Mouse (Mus musculus): ENCODE results near the gene Fam171a1. TPM values are rescaled to one million over a fixed set of nuclear protein-coding genes. Genes with fewer than 3 reads are reported as not detected.

Gene Fam171a1
- polyA plus RNA-seq, 1 experiment from 2014 or later = 32.9 TPM

DNA sequence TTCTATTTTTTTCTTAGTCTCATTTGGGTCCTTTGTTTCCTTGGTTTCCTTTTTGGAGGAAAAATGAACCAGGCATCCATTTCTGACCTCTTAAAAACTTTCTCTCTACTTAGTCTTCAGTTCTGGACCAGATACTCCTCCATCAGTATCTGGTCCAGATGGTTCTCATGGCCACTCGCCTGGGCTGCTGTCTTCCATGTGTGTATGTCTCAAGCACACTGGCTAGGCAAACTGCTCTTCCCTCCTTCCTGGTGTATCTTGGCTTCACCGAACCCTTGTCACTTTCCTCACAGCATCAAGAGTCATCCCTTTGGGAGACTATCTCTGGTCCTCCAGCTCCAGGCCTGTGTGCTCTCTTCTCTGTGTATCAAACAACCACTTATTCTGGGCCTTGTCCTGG, 25.0 kb downstream of the Fam171a1 start:
- Histone ChIP-seq H3K9ac (no peak overlapping the region), H3K27me3 (no peaks in the 10 kb centered on the region), H3K4me1 (peaks cover 20% of the 10 kb centered on the region), H3K36me3 (no peaks in the 10 kb centered on the region), H3K4me3 (no peak overlapping the region), H3K9me3 (no peaks in the 10 kb centered on the region), H3K4me2 (no peak overlapping the region), H3K27ac (no peak overlapping the region)
- no peak for ATAC-seq (ENCODE audit: insufficient number of reproducible peaks, low FRiP score, low TSS enrichment, low read depth)
- WGBS = 80% methylated on average over 2 of the region's 2 CpGs

DNA sequence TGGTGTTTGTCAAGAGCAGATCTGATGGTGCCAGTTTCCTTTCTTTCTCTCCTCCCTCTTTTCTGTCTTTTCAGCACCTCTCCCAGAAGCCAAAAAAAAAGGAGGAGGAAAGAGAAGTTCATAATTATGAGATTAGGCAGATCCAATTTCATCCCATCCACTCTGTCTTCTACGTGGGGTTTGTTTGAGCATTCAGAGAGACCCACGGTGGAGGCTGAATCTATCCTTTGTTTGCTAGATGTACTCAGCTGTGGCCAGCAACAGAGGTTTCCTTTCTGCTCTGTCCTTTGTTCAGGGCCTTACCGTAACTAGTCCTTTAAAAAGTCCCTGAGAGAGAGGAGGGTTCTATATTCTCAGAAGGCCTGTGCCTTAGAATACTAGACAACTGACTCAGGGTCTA, 25.6 kb downstream of the Fam171a1 start:
- WGBS = 43% methylated on average over 3 of the region's 3 CpGs
- Histone ChIP-seq H3K27me3 (no peaks in the 10 kb centered on the region), H3K36me3 (no peaks in the 10 kb centered on the region), H3K4me2 (no peak overlapping the region), H3K9me3 (no peaks in the 10 kb centered on the region), H3K27ac (no peak overlapping the region), H3K9ac (no peak overlapping the region), H3K4me1 (peaks cover 23% of the 10 kb centered on the region), H3K4me3 (no peak overlapping the region)
- no peak for ATAC-seq (ENCODE audit: insufficient number of reproducible peaks, low FRiP score, low TSS enrichment, low read depth)

DNA sequence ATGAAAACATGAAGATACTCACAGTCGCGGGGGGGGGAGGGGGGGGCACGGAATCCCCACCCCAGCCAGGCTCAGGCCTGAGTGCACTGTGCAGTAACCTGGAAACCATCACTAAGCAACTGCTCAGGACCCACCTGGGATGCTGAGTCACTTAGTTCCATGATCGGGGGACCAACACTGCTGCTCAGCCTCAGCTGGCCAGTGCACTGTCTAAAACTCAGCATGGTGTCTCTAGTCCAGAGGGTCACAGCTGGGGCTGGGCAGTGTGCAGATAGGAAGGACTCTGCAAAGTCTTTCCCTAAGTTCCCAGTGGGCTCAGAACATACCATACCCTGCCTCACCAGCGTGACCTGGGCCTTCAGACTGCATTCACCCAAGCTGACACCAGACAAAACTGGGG, 26.6 kb downstream of the Fam171a1 start:
- Histone ChIP-seq H3K36me3 (no peaks in the 10 kb centered on the region), H3K9me3 (no peaks in the 10 kb centered on the region), H3K4me1 (peaks cover 16% of the 10 kb centered on the region), H3K27ac (no peak overlapping the region), H3K9ac (no peak overlapping the region), H3K27me3 (no peaks in the 10 kb centered on the region), H3K4me3 (no peak overlapping the region), H3K4me2 (no peak overlapping the region)
- ATAC-seq (ENCODE audit: insufficient number of reproducible peaks, low FRiP score, low TSS enrichment, low read depth) = no peak
- WGBS = 71% methylated on average over 5 of the region's 5 CpGs

DNA sequence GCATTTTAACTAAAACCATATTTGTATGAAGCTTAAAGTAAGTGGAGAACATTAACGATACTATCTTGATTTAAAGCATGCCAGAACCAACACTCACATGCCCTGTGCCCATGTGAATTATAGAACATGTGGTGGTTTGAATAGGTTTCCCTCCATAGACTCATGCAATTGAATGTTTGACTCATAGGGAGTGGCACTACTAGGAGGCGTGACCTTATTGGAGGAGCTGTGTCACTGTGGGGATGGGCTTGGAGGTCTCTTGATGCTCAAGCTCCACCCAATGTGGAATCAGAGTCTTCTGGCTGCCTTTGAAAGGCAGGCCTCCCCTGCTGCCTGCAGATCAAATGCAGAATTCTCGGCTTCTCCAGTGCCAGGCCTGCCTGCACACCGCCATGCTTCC, 27.8 kb downstream of the Fam171a1 start:
- no peak for ATAC-seq (ENCODE audit: insufficient number of reproducible peaks, low FRiP score, low TSS enrichment, low read depth)
- Histone ChIP-seq H3K9ac (no peak overlapping the region), H3K4me3 (no peak overlapping the region), H3K36me3 (no peaks in the 10 kb centered on the region), H3K4me2 (no peak overlapping the region), H3K27ac (no peak overlapping the region), H3K27me3 (no peaks in the 10 kb centered on the region), H3K4me1 (peaks cover 15% of the 10 kb centered on the region), H3K9me3 (no peaks in the 10 kb centered on the region)
- 82% methylated on average over 4 of the region's 4 CpGs for WGBS

DNA sequence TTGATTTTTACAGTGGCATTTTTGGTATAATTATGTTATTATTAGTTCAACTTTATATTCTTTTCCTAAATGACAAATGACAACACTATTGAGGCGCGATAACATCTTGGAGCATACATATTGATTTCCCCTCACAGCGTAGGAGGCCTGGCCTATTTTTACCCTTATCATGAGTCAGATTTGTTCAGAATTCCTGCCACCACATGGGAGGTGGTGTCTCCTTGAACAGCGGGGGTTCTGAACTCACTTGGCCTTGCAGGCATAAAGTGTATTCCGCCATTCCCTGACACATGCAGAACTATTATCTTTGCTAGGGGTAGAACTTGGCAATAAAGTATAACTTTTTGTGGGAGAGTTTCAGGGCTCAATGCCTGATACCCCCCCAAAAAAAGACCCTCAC, 30.3 kb downstream of the Fam171a1 start:
- no peak overlapping the region for H3K4me3 ChIP-seq
- peaks cover 4% of the 10 kb centered on the region for H3K4me1 ChIP-seq
- H3K9ac ChIP-seq = no peak overlapping the region
- no peak for ATAC-seq (ENCODE audit: insufficient number of reproducible peaks, low FRiP score, low TSS enrichment, low read depth)
- no peaks in the 10 kb centered on the region for H3K27me3 ChIP-seq
- no peaks in the 10 kb centered on the region for H3K9me3 ChIP-seq
- 95% methylated on average over 5 of the region's 5 CpGs for WGBS
- H3K36me3 ChIP-seq = no peaks in the 10 kb centered on the region
- H3K4me2 ChIP-seq = no peak overlapping the region
- no peak overlapping the region for H3K27ac ChIP-seq

DNA sequence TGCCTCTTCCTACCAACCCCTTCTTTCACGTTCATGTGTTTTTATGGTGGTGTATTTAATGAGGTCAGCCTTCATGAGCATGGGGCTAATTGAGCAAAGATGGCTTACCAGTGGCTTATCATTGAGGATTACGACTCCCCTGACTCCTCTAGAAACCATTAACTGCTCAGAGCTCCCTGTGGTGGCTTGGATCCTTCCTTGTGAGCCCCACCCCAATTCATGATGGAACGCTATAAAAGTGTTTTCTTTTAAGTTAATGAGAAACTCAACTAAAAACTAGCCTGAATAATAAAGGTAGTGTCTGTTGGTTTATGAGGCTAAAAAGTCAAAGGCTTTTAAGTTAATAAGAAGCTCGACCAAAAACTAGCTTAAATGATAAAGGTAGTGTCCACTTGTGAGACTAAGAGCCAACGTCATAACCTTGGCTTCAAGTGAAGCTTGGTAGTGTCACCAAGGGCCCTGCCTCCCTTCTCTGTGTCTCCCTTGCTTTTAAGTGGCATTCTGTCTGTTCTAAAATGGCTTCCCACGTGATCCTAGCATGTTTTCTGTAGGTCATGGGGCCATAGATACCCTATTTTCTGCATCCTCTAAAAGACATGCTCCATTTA, 33.6 kb downstream of the Fam171a1 start:
- WGBS = 53% methylated on average over 6 of the region's 6 CpGs
- H3K27ac ChIP-seq = no peak overlapping the region
- no peak overlapping the region for H3K9ac ChIP-seq
- peaks cover 6% of the 10 kb centered on the region; the same call in 1 of the 2 replicates for H3K4me1 ChIP-seq
- H3K27me3 ChIP-seq = no peaks in the 10 kb centered on the region
- H3K4me2 ChIP-seq = no peak overlapping the region
- H3K4me3 ChIP-seq = no peak overlapping the region
- no peaks in the 10 kb centered on the region for H3K36me3 ChIP-seq
- H3K9me3 ChIP-seq = no peaks in the 10 kb centered on the region
- no peak for ATAC-seq (ENCODE audit: insufficient number of reproducible peaks, low FRiP score, low TSS enrichment, low read depth)

DNA sequence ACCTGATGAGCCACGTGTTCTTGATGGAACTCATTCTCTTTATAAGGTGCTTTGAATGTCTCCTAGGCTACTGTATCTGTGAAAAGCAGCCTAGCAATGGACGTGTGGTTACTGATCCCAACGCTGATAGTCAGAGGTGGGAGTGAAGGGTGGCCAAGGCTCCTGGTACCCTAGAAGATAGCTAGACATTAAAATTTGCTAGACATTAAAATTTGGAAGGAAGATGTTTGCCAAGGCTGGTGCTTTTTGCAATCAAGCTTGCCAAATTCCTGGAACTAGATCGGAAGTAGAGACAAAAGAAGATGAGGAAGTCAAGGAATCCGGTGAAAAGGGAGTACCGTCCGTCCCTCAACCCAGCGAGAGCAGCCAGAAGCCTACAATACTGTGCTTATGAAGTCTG, 34.7 kb downstream of the Fam171a1 start:
- Histone ChIP-seq H3K36me3 (no peaks in the 10 kb centered on the region), H3K4me3 (no peak overlapping the region), H3K27me3 (no peaks in the 10 kb centered on the region), H3K9me3 (no peaks in the 10 kb centered on the region), H3K4me1 (peaks cover 14% of the 10 kb centered on the region; the same call in 1 of the 2 replicates), H3K9ac (no peak overlapping the region), H3K4me2 (no peak overlapping the region), H3K27ac (no peak overlapping the region)
- WGBS = 89% methylated on average over 8 of the region's 8 CpGs
- no peak for ATAC-seq (ENCODE audit: insufficient number of reproducible peaks, low FRiP score, low TSS enrichment, low read depth)

DNA sequence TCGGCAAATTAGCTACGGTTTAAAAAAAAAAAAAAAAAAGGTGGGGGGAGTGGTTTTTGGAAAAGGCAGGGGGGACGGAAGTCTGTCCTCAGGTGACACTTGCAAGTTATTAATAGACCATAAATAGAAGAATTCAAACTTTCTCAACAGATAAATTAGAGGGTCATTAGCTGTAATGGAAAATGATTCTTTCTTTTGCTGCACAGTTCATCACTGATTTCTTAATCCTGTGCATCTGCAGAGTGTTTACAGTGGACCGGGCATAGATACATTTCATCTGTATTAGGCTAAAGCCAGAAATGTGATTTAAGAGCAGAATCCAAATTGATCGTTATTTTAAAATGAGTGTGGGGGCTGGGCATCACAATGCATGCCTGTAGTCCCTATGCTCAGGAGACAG, 36.3 kb downstream of the Fam171a1 start:
- WGBS = 44% methylated on average over 5 of the region's 5 CpGs
- Histone ChIP-seq H3K4me1 (peaks cover 14% of the 10 kb centered on the region; the same call in 1 of the 2 replicates), H3K27ac (no peak overlapping the region), H3K9me3 (no peaks in the 10 kb centered on the region), H3K4me2 (no peak overlapping the region), H3K36me3 (no peaks in the 10 kb centered on the region), H3K4me3 (no peak overlapping the region), H3K27me3 (no peaks in the 10 kb centered on the region), H3K9ac (no peak overlapping the region)
- ATAC-seq (ENCODE audit: insufficient number of reproducible peaks, low FRiP score, low TSS enrichment, low read depth) = no peak

DNA sequence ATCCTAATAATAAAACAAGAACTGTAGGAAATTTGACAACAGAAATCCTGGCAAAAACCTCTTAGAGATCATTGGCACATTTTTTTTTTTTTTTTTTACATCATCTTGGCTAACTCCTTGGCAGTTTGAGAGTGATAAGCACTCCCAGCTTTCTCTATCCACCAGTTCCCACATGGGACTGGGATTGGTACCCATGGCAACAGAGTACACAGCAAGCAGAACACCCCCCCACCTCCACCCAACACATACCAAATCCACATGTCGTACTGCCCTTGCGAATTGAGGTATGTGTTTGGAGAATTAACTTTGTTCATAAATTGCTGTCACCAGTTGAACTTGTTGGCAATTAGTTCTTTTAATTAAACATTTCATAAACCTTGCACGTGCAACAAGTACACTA, 37.3 kb downstream of the Fam171a1 start:
- no peak for ATAC-seq (ENCODE audit: insufficient number of reproducible peaks, low FRiP score, low TSS enrichment, low read depth)
- no peak overlapping the region for H3K4me3 ChIP-seq
- H3K27me3 ChIP-seq = no peaks in the 10 kb centered on the region
- 35% methylated on average over 3 of the region's 3 CpGs for WGBS
- no peak overlapping the region for H3K9ac ChIP-seq
- H3K4me2 ChIP-seq = no peak overlapping the region
- no peaks in the 10 kb centered on the region for H3K36me3 ChIP-seq
- no peak overlapping the region for H3K27ac ChIP-seq
- peaks cover 18% of the 10 kb centered on the region for H3K4me1 ChIP-seq
- no peaks in the 10 kb centered on the region for H3K9me3 ChIP-seq

DNA sequence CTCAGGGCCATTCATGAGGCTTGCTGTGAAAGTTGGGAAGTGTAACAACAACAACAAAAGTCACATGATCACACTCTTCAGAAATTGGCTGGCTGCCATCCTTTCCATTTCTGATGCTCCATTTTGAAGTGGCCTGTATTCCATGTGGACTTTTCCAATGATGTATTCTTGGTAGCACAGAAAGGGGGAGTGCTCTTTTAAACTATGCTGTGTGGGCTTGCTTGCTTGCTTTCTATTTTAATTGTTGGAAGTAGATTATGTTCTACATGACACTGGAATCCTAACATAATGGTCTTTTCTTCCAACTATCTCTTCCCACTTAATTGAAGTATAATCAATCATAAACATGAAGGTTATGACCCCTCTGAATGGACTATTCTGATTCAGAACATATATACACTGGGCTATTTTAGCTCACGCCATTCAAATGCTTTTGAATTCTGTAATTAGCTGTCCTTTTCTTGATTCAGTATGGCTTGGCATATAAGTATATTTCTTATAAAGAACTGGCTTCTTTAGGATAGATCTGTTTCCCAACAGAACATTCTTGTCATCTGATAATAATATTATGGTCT, 40.2 kb downstream of the Fam171a1 start:
- no peak for ATAC-seq (ENCODE audit: insufficient number of reproducible peaks, low FRiP score, low TSS enrichment, low read depth)
- H3K9me3 ChIP-seq = no peaks in the 10 kb centered on the region
- H3K27ac ChIP-seq = no peak overlapping the region
- no peaks in the 10 kb centered on the region for H3K36me3 ChIP-seq
- H3K4me1 ChIP-seq = peaks cover 36% of the 10 kb centered on the region
- H3K9ac ChIP-seq = no peak overlapping the region
- no peak overlapping the region for H3K4me3 ChIP-seq
- H3K4me2 ChIP-seq = no peak overlapping the region
- no peaks in the 10 kb centered on the region for H3K27me3 ChIP-seq
- WGBS = 86% methylated on average over 1 of the region's 1 CpGs

DNA sequence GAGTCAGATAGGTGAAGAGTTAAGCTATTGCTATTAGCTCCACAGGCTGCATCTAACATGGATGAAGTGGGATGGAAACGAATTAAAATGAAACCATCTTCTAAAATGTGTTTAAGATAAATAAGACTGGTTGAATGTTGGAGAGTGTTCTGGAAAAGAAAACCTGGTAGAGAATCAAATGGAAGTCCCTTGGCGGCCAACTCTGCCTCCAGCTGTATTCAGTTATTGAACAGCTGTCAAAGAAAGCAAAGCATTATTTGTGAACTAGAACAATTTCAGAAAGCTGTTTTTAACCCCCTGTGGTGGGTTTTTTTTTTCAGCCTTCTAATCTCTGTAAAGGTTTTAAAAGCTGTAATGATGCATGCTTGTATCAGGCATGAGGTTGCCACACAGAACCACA, 41.0 kb downstream of the Fam171a1 start:
- no peak for ATAC-seq (ENCODE audit: insufficient number of reproducible peaks, low FRiP score, low TSS enrichment, low read depth)
- H3K4me2 ChIP-seq = 0 out of 2 replicates have a peak overlapping the region, but pooled peaks have one; percentile 4
- no peaks in the 10 kb centered on the region for H3K9me3 ChIP-seq
- no peaks in the 10 kb centered on the region for H3K27me3 ChIP-seq
- H3K27ac ChIP-seq = peak overlapping the region; percentile 47; the same call in 1 of the 2 replicates
- H3K4me1 ChIP-seq = peaks cover 40% of the 10 kb centered on the region
- no peak overlapping the region for H3K9ac ChIP-seq
- 46% methylated on average over 2 of the region's 2 CpGs for WGBS
- no peak overlapping the region for H3K4me3 ChIP-seq
- no peaks in the 10 kb centered on the region for H3K36me3 ChIP-seq

DNA sequence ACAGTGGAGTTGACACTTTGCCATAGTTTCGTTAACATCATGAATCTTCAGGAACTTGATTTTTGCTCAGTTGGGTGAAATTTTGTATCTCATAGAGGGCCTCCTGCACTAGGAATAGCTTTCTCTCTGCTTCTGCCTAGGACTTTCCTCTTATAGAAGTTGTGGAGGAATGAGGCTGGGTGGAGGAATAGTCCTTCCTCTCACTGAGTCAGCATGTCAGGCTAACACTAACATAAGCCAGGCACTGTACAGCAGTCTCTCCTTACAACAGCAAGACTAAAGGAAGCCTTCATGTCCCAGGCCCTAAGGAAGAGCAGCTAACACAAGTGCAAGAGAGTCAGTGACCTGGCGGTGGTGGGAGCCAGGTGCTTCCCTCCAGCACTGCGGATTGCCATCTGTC, 43.0 kb downstream of the Fam171a1 start:
- no peak overlapping the region for H3K4me2 ChIP-seq
- ATAC-seq (ENCODE audit: insufficient number of reproducible peaks, low FRiP score, low TSS enrichment, low read depth) = no peak
- no peak overlapping the region for H3K9ac ChIP-seq
- peaks cover 49% of the 10 kb centered on the region for H3K4me1 ChIP-seq
- H3K36me3 ChIP-seq = no peaks in the 10 kb centered on the region
- WGBS = 65% methylated on average over 3 of the region's 3 CpGs
- H3K9me3 ChIP-seq = no peaks in the 10 kb centered on the region
- no peak overlapping the region for H3K4me3 ChIP-seq
- H3K27ac ChIP-seq = no peak overlapping the region
- H3K27me3 ChIP-seq = no peaks in the 10 kb centered on the region
